Mouse (Mus musculus): ENCODE results near the gene Soat2.

GRCm38 (mm10) chr15:102188096-102188495, 37.8 kb downstream of the Soat2 start:
- TF ChIP-seq CTCF (conservative IDR thresholded peaks at IDR 0.05; ENCODE audit: low read length) (no peak), POU5F1 (IDR thresholded peaks at IDR 0.05; ENCODE audit: borderline replicate concordance, low read length) (no peak)
